Comparison of ENCODE assay signal across 15 mouse cellular contexts in genomic region chr6:15770128-15770527, GRCm38 (mm10). TPM values are rescaled to one million over a fixed set of nuclear protein-coding genes. Genes with fewer than 3 reads are reported as not detected.
DNase-seq lines count a peak whose midpoint lies in the region; ATAC-seq and TF ChIP-seq lines count a peak whose summit lies in the region.
"Had no signal": no experiment of that assay in that cellular context is flagged by ENCODE, and none has a peak within 500 bp of the region (broad histone marks: within the 10 kb centered on the region; RNA-seq: fewer than 3 reads in every experiment).

No protein-coding gene starts in this region.

- no peak overlapping the region for H3K27ac ChIP-seq in kidney, adult 2 months (ENCODE audit: insufficient read depth, low read depth, low read length)
- H3K27ac ChIP-seq in hindbrain, embryonic 14.5 days: no peak overlapping the region
- H3K27ac ChIP-seq: embryonic facial prominence, embryonic 15.5 days; kidney, embryonic 15.5 days; midbrain, embryonic 13.5 days; stomach, embryonic 15.5 days had no signal

- no peaks in the 10 kb centered on the region; the same call in 1 of the 2 replicates for H3K27me3 ChIP-seq in kidney, adult 2 months (replicated peaks; ENCODE audit: control insufficient read depth, insufficient read depth, low read length)
- H3K27me3 ChIP-seq in Patski: no peaks in the 10 kb centered on the region
- H3K27me3 ChIP-seq in hindbrain, embryonic 14.5 days (ENCODE audit: control insufficient read depth, insufficient read depth, low read length): no peaks in the 10 kb centered on the region
- H3K27me3 ChIP-seq: embryonic facial prominence, embryonic 15.5 days; kidney, embryonic 15.5 days; midbrain, embryonic 13.5 days; stomach, embryonic 15.5 days had no signal

- H3K36me3 ChIP-seq in kidney, adult 2 months (ENCODE audit: control insufficient read depth, insufficient read depth, low read length): no peaks in the 10 kb centered on the region; the same call in 1 of the 2 replicates
- no peaks in the 10 kb centered on the region; the same call in 1 of the 2 replicates for H3K36me3 ChIP-seq in hindbrain, embryonic 14.5 days (replicated peaks; ENCODE audit: control insufficient read depth, insufficient read depth)
- H3K36me3 ChIP-seq: midbrain, embryonic 13.5 days had no signal

- 62% methylated on average over 8 of the region's 8 CpGs for WGBS in kidney, adult 2 months
- WGBS in hindbrain, embryonic 14.5 days: 74% methylated on average over 8 of the region's 8 CpGs

- ATAC-seq in Patski: peak; percentile 65
- no peak for ATAC-seq in hindbrain, embryonic 14.5 days (ENCODE audit: low FRiP score)
- ATAC-seq: midbrain, embryonic 13.5 days had no signal

- POLR2A ChIA-PET in Patski (lab: Charles Lee): interaction anchor here (1.0 kb wide), 1 partner anchor 13 kb away, joined by 3 read pairs; no protein-coding TSS in a partner anchor

- H3K4me1 ChIP-seq in kidney, adult 2 months (ENCODE audit: control insufficient read depth, insufficient read depth, low read length): no peaks in the 10 kb centered on the region
- no peaks in the 10 kb centered on the region for H3K4me1 ChIP-seq in hindbrain, embryonic 14.5 days (replicated peaks; ENCODE audit: control insufficient read depth, insufficient read depth, low read length)
- H3K4me1 ChIP-seq: embryonic facial prominence, embryonic 15.5 days; kidney, embryonic 15.5 days; midbrain, embryonic 13.5 days; stomach, embryonic 15.5 days had no signal

- no peaks in the 10 kb centered on the region for H3K9me3 ChIP-seq in hindbrain, embryonic 14.5 days (ENCODE audit: control insufficient read depth, low read length)
- H3K9me3 ChIP-seq: embryonic facial prominence, embryonic 15.5 days; kidney, embryonic 15.5 days; midbrain, embryonic 13.5 days; stomach, embryonic 15.5 days had no signal

- H3K9ac ChIP-seq in hindbrain, embryonic 14.5 days: no peak overlapping the region
- H3K9ac ChIP-seq: embryonic facial prominence, embryonic 15.5 days; kidney, embryonic 15.5 days; midbrain, embryonic 13.5 days; stomach, embryonic 15.5 days had no signal

- no peak overlapping the region for H3K4me3 ChIP-seq in kidney, adult 2 months (ENCODE audit: insufficient read depth, low read depth, low read length)
- H3K4me3 ChIP-seq in hindbrain, embryonic 14.5 days (replicated peaks; ENCODE audit: low read length): no peak overlapping the region
- H3K4me3 ChIP-seq: embryonic facial prominence, embryonic 15.5 days; kidney, embryonic 15.5 days; midbrain, embryonic 13.5 days; stomach, embryonic 15.5 days had no signal

- TF ChIP-seq CTCF in kidney, adult 2 months (conservative IDR thresholded peaks at IDR 0.05; ENCODE audit: insufficient read depth, insufficient read length, low read depth, low read length): no peak
- TF ChIP-seq CTCF in Patski (IDR thresholded peaks at IDR 0.05): no peak

- CTCF ChIA-PET in Patski (lab: Charles Lee): interaction anchor here (1.1 to 1.4 kb wide), 4 partner anchors 9 to 40 kb away, joined by 3 to 4 read pairs (median 3); no protein-coding TSS in a partner anchor

- no peak for TF ChIP-seq POLR2A in kidney, adult 2 months (IDR thresholded peaks at IDR 0.05; ENCODE audit: low read depth, low read length)

- H3K4me2 ChIP-seq in hindbrain, embryonic 14.5 days (replicated peaks): no peak overlapping the region
- H3K4me2 ChIP-seq: embryonic facial prominence, embryonic 15.5 days; kidney, embryonic 15.5 days; midbrain, embryonic 13.5 days; stomach, embryonic 15.5 days had no signal

- in situ Hi-C loops in Patski (cut with MboI; ENCODE audit: low pct_unique_long_range_greater_than_20kb): no loop called here

- DNase-seq in adrenal gland, adult 2 months: peak; percentile 24
- no peak for DNase-seq in adrenal gland, postnatal 36 days
- peak; percentile 55 for DNase-seq in kidney, adult 2 months
- no peak for DNase-seq in kidney, postnatal 4 days
- no peak for DNase-seq in Patski (ENCODE audit: low read depth, low spot score)
- DNase-seq in heart, postnatal 4 days: peak; percentile 42
- DNase-seq in spleen, adult 18-20 months: no peak
- no peak for DNase-seq in hindbrain, embryonic 14.5 days (ENCODE audit: low spot score)
- DNase-seq: adrenal gland, postnatal 25 days; cerebellum, adult 8-10 months; gastrocnemius, postnatal 25 days had no signal

RNA-seq across cellular contexts. Expression of gene Mdfic, which starts 49.7 kb away (rescaled TPM):
- total RNA-seq in adrenal gland, adult 2 months (2021): 10 to 100 TPM; 46.4 to 75.2 TPM
- polyA plus RNA-seq in adrenal gland, adult 2 months (2012; rRNA removed): 18.1 and 21.0 TPM in 2 replicates
- 10 to 100 TPM; 55.2 to 71.3 TPM for total RNA-seq in adrenal gland, postnatal 36 days (2021)
- polyA plus RNA-seq in kidney, adult 2 months (2012; rRNA removed): 9.7 and 10.5 TPM in 2 replicates
- 123 TPM for polyA plus RNA-seq in Patski (2021)
- total RNA-seq in heart, postnatal 4 days (2021): 10 to 100 TPM; 25.5 to 26.0 TPM
- 1.5 and 2.5 TPM in 2 replicates for polyA plus RNA-seq in hindbrain, embryonic 14.5 days (2014; fragmentation: Nextera tagmentation; extraction: Ambion mirVana)

Comparison
In these comparisons a context has a peak if more than half of its experiments do, and no peak if none do; other contexts are left out.
1. DNase-seq: peak in adrenal gland, adult 2 months (single experiment), kidney, adult 2 months (single experiment) and heart, postnatal 4 days (single experiment); none in adrenal gland, postnatal 36 days (0 of 2), kidney, postnatal 4 days (0 of 2), Patski (single experiment), spleen, adult 18-20 months (0 of 2) and hindbrain, embryonic 14.5 days (single experiment).